Mouse (Mus musculus): ENCODE measurements at regions not wholly inside any gene's neighbourhood (a gene's known extent, or its start where the extent isn't known, plus 50 kb on each side); places are given as distances from the start of the nearest gene placed in this dataset. TPM values are rescaled to one million over a fixed set of nuclear protein-coding genes. Genes with fewer than 3 reads are reported as not detected.

DNA sequence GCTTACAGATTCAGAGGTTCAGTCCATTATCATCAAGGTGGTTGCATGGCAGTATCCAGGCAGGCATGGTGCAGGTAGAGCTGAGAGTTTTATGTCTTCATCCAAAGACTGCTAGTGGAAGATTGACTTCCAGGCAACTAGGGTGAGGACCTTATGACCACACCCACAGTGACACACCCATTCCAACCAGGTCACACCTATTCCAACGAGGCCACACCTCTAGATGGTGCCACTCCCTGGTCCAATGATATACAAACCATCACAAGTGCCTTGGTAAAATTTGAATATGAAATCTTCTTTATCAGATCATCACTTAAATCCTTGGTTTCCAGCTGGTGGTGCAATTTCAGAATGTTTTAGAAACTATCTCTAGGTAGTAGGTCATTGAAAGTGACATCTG, 61.1 kb upstream of the Adgra3 start:
- Histone ChIP-seq H3K4me2 (replicated peaks) (no peak overlapping the region), H3K9ac (replicated peaks) (no peak overlapping the region), H3K4me1 (no peaks in the 10 kb centered on the region), H3K4me3 (no peak overlapping the region), H3K27me3 (no peaks in the 10 kb centered on the region), H3K9me3 (no peaks in the 10 kb centered on the region), H3K27ac (replicated peaks) (no peak overlapping the region), H3K36me3 (no peaks in the 10 kb centered on the region)
- WGBS, result 78% methylated on average over 1 of the region's 1 CpGs
- no peak for ATAC-seq (ENCODE audit: low FRiP score, low read depth)

Small RNA genes in the stretch of these regions (microRNA-seq; reads per million reads assigned to microRNA genes)
- gene Mir8117, result not detected

Data from midbrain, embryonic 12.5 days (tissue).